Mouse (Mus musculus) cerebellum, adult 2 months (tissue): ENCODE measurements at regions not wholly inside any gene's neighbourhood (a gene's known extent, or its start where the extent isn't known, plus 50 kb on each side); places are given as distances from the start of the nearest gene placed in this dataset.
A peak's percentile ranks its signal among the peaks of the same experiment; 100 is the strongest.

Experiments used
- DNase-seq, 2 experiments: peaks; one replicate each; pipeline ENCODE4 v3.0.0; 2021
- H3K27ac ChIP-seq: fragments of 200-500 bp; 2 replicates; pipeline ENCODE4 v1.5.1; 2012; ENCODE audit warnings: low read length, control low read depth, inconsistent platforms; ENCODE audit not compliant: insufficient read depth
- H3K27me3 ChIP-seq: fragments of 200-500 bp; 2 replicates; pipeline ENCODE4 v1.6.1; 2012; ENCODE audit warnings: inconsistent platforms, mild to moderate bottlenecking, low read length, moderate library complexity; ENCODE audit not compliant: control insufficient read depth, insufficient read depth
- H3K4me1 ChIP-seq: fragments of 200-500 bp; 2 replicates; pipeline ENCODE4 v1.6.1; 2011; ENCODE audit warnings: low read length; ENCODE audit not compliant: control insufficient read depth, insufficient read depth
- H3K4me3 ChIP-seq: fragments of 200-500 bp; replicated peaks from 2 replicates; pipeline ENCODE3; 2011; ENCODE audit warnings: mild to moderate bottlenecking, low read depth, low read length, control low read depth; ENCODE audit not compliant: insufficient read depth
- CTCF ChIP-seq: fragments of 200-500 bp; IDR thresholded peaks from 2 replicates; pipeline ENCODE4 v1.5.1; 2011; ENCODE audit warnings: low read depth, mild to moderate bottlenecking, control low read depth, low read length, moderate library complexity, borderline replicate concordance; ENCODE audit not compliant: insufficient read depth
- POLR2A ChIP-seq: fragments of 200-500 bp; IDR thresholded peaks from 2 replicates; pipeline ENCODE4 v1.6.1; 2011; ENCODE audit warnings: low read length, control low read depth, borderline replicate concordance; ENCODE audit not compliant: insufficient read depth
- WGBS: fragments of 180-500 bp; shearing (Covaris S2); methylation state at CpG from one replicate; pipeline ENCODE4 v1.1.7; 2018; 5-methylcytosine and 5-hydroxymethylcytosine counted together

- WGBS: 91% methylated on average over 5 of the region's 5 CpGs
- Histone ChIP-seq H3K27me3 (no peaks in the 10 kb centered on the region), H3K27ac (no peak overlapping the region), H3K4me1 (no peaks in the 10 kb centered on the region), H3K4me3 (no peak overlapping the region)
- DNase-seq: no peak
- no peak for TF ChIP-seq CTCF
- TF ChIP-seq POLR2A: no peak
These were observed 206.1 kb downstream of the Tle3 start for GRCm38 (mm10) chr9:61578255-61578654.

DNA sequence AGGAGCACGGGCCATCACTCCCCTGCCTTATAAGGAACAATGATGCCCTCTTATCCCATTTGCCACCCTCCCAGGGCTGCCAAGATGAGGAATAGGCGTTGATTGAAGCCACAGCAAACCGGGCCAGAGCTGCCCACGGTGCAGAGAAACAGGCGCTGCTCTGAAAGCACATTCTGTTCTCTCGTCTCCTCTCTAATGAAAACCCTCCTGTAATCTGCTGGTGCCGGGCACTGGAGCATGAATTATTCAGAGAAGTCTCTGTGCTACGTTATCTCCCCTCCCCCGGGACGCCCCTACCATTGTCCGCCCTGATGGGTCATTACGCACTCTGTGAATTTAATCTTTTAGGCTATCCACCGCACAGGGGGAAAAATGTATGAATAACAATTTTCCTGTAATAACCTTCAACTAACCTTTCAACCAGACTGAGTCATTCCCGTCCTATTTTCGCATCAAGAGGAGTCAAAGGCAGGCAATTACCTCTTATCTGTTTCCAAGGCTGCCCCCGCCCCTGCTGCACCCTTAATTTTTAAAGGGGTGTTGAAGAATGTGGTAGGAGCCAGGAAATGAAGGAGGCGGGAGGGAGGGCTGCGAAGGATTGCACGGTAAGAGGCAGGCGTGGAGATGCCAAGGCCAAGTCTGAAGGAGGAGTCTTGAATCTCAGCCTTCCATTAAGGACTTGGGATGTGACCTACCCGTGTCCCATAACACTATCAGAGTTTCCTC, 201.6 kb downstream of the Tle3 start:
- 47% methylated on average over 21 of the region's 21 CpGs for WGBS
- Histone ChIP-seq H3K4me3 (no peak overlapping the region), H3K27ac (no peak overlapping the region), H3K4me1 (no peaks in the 10 kb centered on the region), H3K27me3 (no peaks in the 10 kb centered on the region)
- peak in 1 of 2 experiments; percentile 41 for DNase-seq
- TF ChIP-seq POLR2A: no peak
- TF ChIP-seq CTCF: no peak

DNA sequence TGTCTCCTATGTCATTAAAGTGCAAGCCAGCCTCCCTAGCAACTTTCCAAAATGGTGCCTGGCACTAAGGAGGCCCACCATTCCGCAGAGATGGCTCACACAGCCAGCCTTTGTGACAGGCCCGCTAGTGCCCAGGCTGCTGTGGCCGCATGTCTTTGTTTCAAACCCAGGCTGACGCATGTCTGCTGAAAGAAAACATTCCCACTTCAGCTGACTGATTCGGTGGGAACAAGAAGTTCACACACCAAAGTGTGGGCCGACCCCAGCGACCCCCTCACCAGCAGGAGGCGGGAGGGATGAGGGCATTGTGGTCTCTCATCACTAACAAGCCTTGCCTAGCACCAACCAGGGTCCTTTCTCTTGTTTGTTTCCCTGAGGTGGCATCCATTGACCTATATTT, 190.9 kb downstream of the Tle3 start:
- no peak for TF ChIP-seq POLR2A
- no peak for TF ChIP-seq CTCF
- 52% methylated on average over 8 of the region's 8 CpGs for WGBS
- Histone ChIP-seq H3K4me1 (no peaks in the 10 kb centered on the region), H3K4me3 (no peak overlapping the region), H3K27me3 (no peaks in the 10 kb centered on the region), H3K27ac (no peak overlapping the region)
- no peak for DNase-seq

- DNase-seq: no peak
- WGBS: 56% methylated on average over 8 of the region's 8 CpGs
These were observed 189.4 kb downstream of the Tle3 start for GRCm38 (mm10) chr9:61561551-61561950.

GRCm38 (mm10) chr9:61558621-61559020, 186.5 kb downstream of the Tle3 start:
- DNase-seq: peak; percentile 14 to 48
- WGBS: 24% methylated on average over 10 of the region's 10 CpGs
- Histone ChIP-seq H3K27ac (no peak overlapping the region), H3K4me1 (no peaks in the 10 kb centered on the region), H3K27me3 (no peaks in the 10 kb centered on the region), H3K4me3 (no peak overlapping the region)
- no peak for TF ChIP-seq POLR2A
- no peak for TF ChIP-seq CTCF

More at GRCm38 (mm10) chr9:61561551-61561950, 189.4 kb downstream of the Tle3 start:
- TF ChIP-seq POLR2A (no peak), CTCF (no peak)
- no peaks in the 10 kb centered on the region for H3K4me1 ChIP-seq
- no peak overlapping the region for H3K27ac ChIP-seq
- no peaks in the 10 kb centered on the region for H3K27me3 ChIP-seq
- H3K4me3 ChIP-seq: no peak overlapping the region

DNA sequence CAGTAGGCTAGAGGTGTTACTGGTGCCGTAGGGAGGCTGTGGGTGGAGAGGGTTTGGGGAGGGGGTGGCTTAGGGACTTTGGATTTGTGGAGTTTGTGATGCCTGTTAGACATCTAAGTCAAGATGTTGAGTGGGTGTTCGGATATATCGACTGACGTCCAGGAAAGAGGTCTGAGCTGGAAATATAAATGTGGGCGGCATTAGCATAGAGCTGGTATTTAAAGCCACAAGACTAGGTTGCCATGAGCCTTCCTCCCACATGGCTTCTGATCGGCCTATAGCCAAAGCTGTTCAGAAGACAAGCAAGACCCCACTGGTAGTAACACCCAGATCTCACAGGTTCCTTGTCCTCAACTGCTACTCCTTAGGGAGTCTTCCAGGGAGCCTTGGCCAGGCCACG, 184.9 kb downstream of the Tle3 start:
- H3K27me3 ChIP-seq: no peaks in the 10 kb centered on the region
- DNase-seq: no peak
- no peak overlapping the region for H3K27ac ChIP-seq
- TF ChIP-seq CTCF: no peak
- no peak for TF ChIP-seq POLR2A
- WGBS: 99% methylated on average over 7 of the region's 7 CpGs
- no peak overlapping the region for H3K4me3 ChIP-seq
- no peaks in the 10 kb centered on the region for H3K4me1 ChIP-seq

- no peak overlapping the region for H3K4me3 ChIP-seq
- 66% methylated on average over 8 of the region's 8 CpGs for WGBS
- no peak for DNase-seq
- H3K4me1 ChIP-seq: no peaks in the 10 kb centered on the region
- no peaks in the 10 kb centered on the region for H3K27me3 ChIP-seq
- TF ChIP-seq POLR2A (no peak), CTCF (no peak)
- H3K27ac ChIP-seq: no peak overlapping the region
These were observed 183.0 kb downstream of the Tle3 start for GRCm38 (mm10) chr9:61555173-61555572.

GRCm38 (mm10) chr9:61554611-61555010, 182.4 kb downstream of the Tle3 start:
- TF ChIP-seq CTCF: no peak
- no peak for TF ChIP-seq POLR2A
- no peak overlapping the region for H3K27ac ChIP-seq
- H3K4me3 ChIP-seq: no peak overlapping the region
- DNase-seq: no peak
- WGBS: 67% methylated on average over 7 of the region's 7 CpGs
- H3K27me3 ChIP-seq: no peaks in the 10 kb centered on the region
- no peaks in the 10 kb centered on the region for H3K4me1 ChIP-seq

DNA sequence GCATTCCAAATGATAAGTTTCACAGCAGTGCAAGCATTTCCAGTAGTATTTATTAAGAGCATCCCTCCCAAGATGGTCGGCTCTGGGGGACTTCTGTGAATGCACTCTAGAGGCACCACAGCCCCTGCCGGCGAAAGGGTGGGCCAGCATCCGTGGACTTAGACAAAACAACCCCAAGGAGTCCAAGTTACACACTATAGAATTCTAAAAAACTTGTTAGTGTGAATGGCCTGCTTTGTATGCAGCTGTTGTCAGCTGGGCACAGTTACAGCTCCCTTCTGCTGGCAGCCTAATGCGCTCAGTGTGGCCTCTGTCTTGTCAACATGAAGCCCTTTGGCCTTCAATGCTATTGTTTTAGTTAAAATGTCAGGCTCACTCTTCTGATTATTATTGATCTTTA, 181.5 kb downstream of the Tle3 start:
- H3K27me3 ChIP-seq: no peaks in the 10 kb centered on the region
- no peak for DNase-seq
- H3K4me1 ChIP-seq: no peaks in the 10 kb centered on the region
- TF ChIP-seq POLR2A (no peak), CTCF (no peak)
- no peak overlapping the region for H3K4me3 ChIP-seq
- H3K27ac ChIP-seq: no peak overlapping the region
- WGBS: 63% methylated on average over 5 of the region's 5 CpGs
